Mouse (Mus musculus): ENCODE measurements around the gene Gtpbp1. TPM values are rescaled to one million over a fixed set of nuclear protein-coding genes. Genes with fewer than 3 reads are reported as not detected.
A peak's percentile ranks its signal among the peaks of the same experiment; 100 is the strongest.

Gene Gtpbp1
- total RNA-seq, 2 experiments from 2014 or later: 26.7 to 30.0 TPM

- DNase-seq: no peak
These were observed 34.6 kb downstream of the Gtpbp1 start for GRCm38 (mm10) chr15:79725190-79725789.

- no peak for DNase-seq
These were observed 37.2 kb downstream of the Gtpbp1 start for GRCm38 (mm10) chr15:79727840-79728239.

GRCm38 (mm10) chr15:79728311-79728710 lies 37.7 kb downstream of the Gtpbp1 start:
- no peak for DNase-seq

- DNase-seq: no peak
These were observed 38.2 kb downstream of the Gtpbp1 start for GRCm38 (mm10) chr15:79728731-79729388.

GRCm38 (mm10) chr15:79731554-79731953 lies 40.9 kb downstream of the Gtpbp1 start:
- no peak for DNase-seq

- no peak for DNase-seq
These were observed 42.5 kb downstream of the Gtpbp1 start for GRCm38 (mm10) chr15:79733192-79733591.

GRCm38 (mm10) chr15:79733640-79734039 lies 43.0 kb downstream of the Gtpbp1 start:
- DNase-seq: no peak

GRCm38 (mm10) chr15:79734311-79734710 lies 43.7 kb downstream of the Gtpbp1 start:
- DNase-seq: peak; percentile 65

GRCm38 (mm10) chr15:79740739-79741138 lies 50.1 kb downstream of the Gtpbp1 start:
- DNase-seq: no peak

GRCm38 (mm10) chr15:79741173-79741858 lies 50.7 kb downstream of the Gtpbp1 start:
- no peak for DNase-seq

- peak; percentile 94 for DNase-seq
These were observed 51.5 kb downstream of the Gtpbp1 start, which contains the start of gene Sun2 for GRCm38 (mm10) chr15:79741921-79742705. Gene Sun2, minus strand, starts transcription at chr15:79742536.

GRCm38 (mm10) chr15:79742706-79743023 lies 52.0 kb downstream of the Gtpbp1 start:
- no peak for DNase-seq

- DNase-seq: no peak
These were observed 53.4 kb downstream of the Gtpbp1 start for GRCm38 (mm10) chr15:79744001-79744400.

- DNase-seq: no peak
These were observed 54.1 kb downstream of the Gtpbp1 start for GRCm38 (mm10) chr15:79744742-79745141.

- DNase-seq: no peak
These were observed 54.7 kb downstream of the Gtpbp1 start for GRCm38 (mm10) chr15:79745312-79745711.

GRCm38 (mm10) chr15:79745883-79746282 lies 55.2 kb downstream of the Gtpbp1 start:
- no peak for DNase-seq

- no peak for DNase-seq
These were observed 57.4 kb downstream of the Gtpbp1 start for GRCm38 (mm10) chr15:79747998-79748397.

GRCm38 (mm10) chr15:79749162-79749561 lies 58.5 kb downstream of the Gtpbp1 start:
- DNase-seq: no peak

GRCm38 (mm10) chr15:79750266-79750665 lies 59.6 kb downstream of the Gtpbp1 start:
- no peak for DNase-seq

GRCm38 (mm10) chr15:79751772-79752171 lies 61.1 kb downstream of the Gtpbp1 start:
- DNase-seq: no peak

GRCm38 (mm10) chr15:79752742-79753419 lies 62.2 kb downstream of the Gtpbp1 start:
- DNase-seq: peak; percentile 87

GRCm38 (mm10) chr15:79753420-79753752 lies 62.7 kb downstream of the Gtpbp1 start:
- DNase-seq: no peak

Measured in adrenal gland, postnatal 10 days (tissue).